Mouse (Mus musculus): ENCODE data around the gene Rtf1. TPM values are rescaled to one million over a fixed set of nuclear protein-coding genes. Genes with fewer than 3 reads are reported as not detected.
A peak's percentile ranks its signal among the peaks of the same experiment; 100 is the strongest.
"Not testable (repeated sequence)": the region's sequence is repeated elsewhere in the genome, so short reads cannot be mapped to it uniquely, and the experiment has no call there.

Rtf1 gene
- polyA plus RNA-seq (2012; rRNA removed), result 17.3 and 21.0 TPM in 2 replicates

GRCm38 (mm10) chr2:119674525-119675214 lies at the start of gene Rtf1:
TSS of gene Rtf1 (plus strand) at chr2:119675068.
- WGBS, result 1% methylated on average over 57 of the region's 58 CpGs
- Histone ChIP-seq H3K4me1 (replicated peaks; ENCODE audit: control insufficient read depth, insufficient read depth, low read length) (peaks cover 3% of the 10 kb centered on the region), H3K4me3 (ENCODE audit: control insufficient read depth, insufficient read depth, low read length) (peak within 1 kb of the TSS; percentile 75), H3K27ac (ENCODE audit: control insufficient read depth, insufficient read depth, low read length) (peak within 1 kb of the TSS; percentile 72), H3K27me3 (ENCODE audit: control insufficient read depth, insufficient read depth, low read length) (no peaks in the 10 kb centered on the region), H3K36me3 (ENCODE audit: control insufficient read depth, insufficient read depth, low read length) (no peaks in the 10 kb centered on the region; the same call in 1 of the 2 replicates)
- peak; percentile 96 for DNase-seq
- TF ChIP-seq POLR2A (IDR thresholded peaks at IDR 0.05; ENCODE audit: control insufficient read depth, extremely low read depth, insufficient read depth, low read length, poor library complexity), result peak; percentile 97
- TF ChIP-seq CTCF (IDR thresholded peaks at IDR 0.05; ENCODE audit: borderline replicate concordance, control insufficient read depth, extremely low read depth, insufficient read depth, low read length, poor library complexity), result no peak

- no peak for DNase-seq
- Histone ChIP-seq H3K27me3 (ENCODE audit: control insufficient read depth, insufficient read depth, low read length) (no peaks in the 10 kb centered on the region), H3K27ac (ENCODE audit: control insufficient read depth, insufficient read depth, low read length) (no peak overlapping the region), H3K4me1 (replicated peaks; ENCODE audit: control insufficient read depth, insufficient read depth, low read length) (no peaks in the 10 kb centered on the region), H3K4me3 (ENCODE audit: control insufficient read depth, insufficient read depth, low read length) (no peak overlapping the region), H3K36me3 (ENCODE audit: control insufficient read depth, insufficient read depth, low read length) (peaks cover 71% of the 10 kb centered on the region)
- no peak for TF ChIP-seq POLR2A (IDR thresholded peaks at IDR 0.05; ENCODE audit: control insufficient read depth, extremely low read depth, insufficient read depth, low read length, poor library complexity)
- TF ChIP-seq CTCF (IDR thresholded peaks at IDR 0.05; ENCODE audit: borderline replicate concordance, control insufficient read depth, extremely low read depth, insufficient read depth, low read length, poor library complexity), result no peak
- WGBS, result 97% methylated on average over 1 of the region's 1 CpGs
Observed at GRCm38 (mm10) chr2:119636781-119637180, 38.1 kb upstream of the Rtf1 start.

GRCm38 (mm10) chr2:119641214-119641912 lies 33.5 kb upstream of the Rtf1 start:
- DNase-seq, result no peak
- Histone ChIP-seq H3K27ac (ENCODE audit: control insufficient read depth, insufficient read depth, low read length) (no peak overlapping the region), H3K4me3 (ENCODE audit: control insufficient read depth, insufficient read depth, low read length) (no peak overlapping the region), H3K27me3 (ENCODE audit: control insufficient read depth, insufficient read depth, low read length) (no peaks in the 10 kb centered on the region), H3K36me3 (ENCODE audit: control insufficient read depth, insufficient read depth, low read length) (peaks cover 65% of the 10 kb centered on the region), H3K4me1 (replicated peaks; ENCODE audit: control insufficient read depth, insufficient read depth, low read length) (no peaks in the 10 kb centered on the region)
- no peak for TF ChIP-seq POLR2A (IDR thresholded peaks at IDR 0.05; ENCODE audit: control insufficient read depth, extremely low read depth, insufficient read depth, low read length, poor library complexity)
- TF ChIP-seq CTCF (IDR thresholded peaks at IDR 0.05; ENCODE audit: borderline replicate concordance, control insufficient read depth, extremely low read depth, insufficient read depth, low read length, poor library complexity), result no peak
- 87% methylated on average over 5 of the region's 5 CpGs for WGBS

- Histone ChIP-seq H3K27me3 (ENCODE audit: control insufficient read depth, insufficient read depth, low read length) (no peaks in the 10 kb centered on the region), H3K4me3 (ENCODE audit: control insufficient read depth, insufficient read depth, low read length) (no peak overlapping the region), H3K36me3 (ENCODE audit: control insufficient read depth, insufficient read depth, low read length) (peaks cover 83% of the 10 kb centered on the region), H3K4me1 (replicated peaks; ENCODE audit: control insufficient read depth, insufficient read depth, low read length) (no peaks in the 10 kb centered on the region), H3K27ac (ENCODE audit: control insufficient read depth, insufficient read depth, low read length) (no peak overlapping the region)
- no peak for TF ChIP-seq POLR2A (IDR thresholded peaks at IDR 0.05; ENCODE audit: control insufficient read depth, extremely low read depth, insufficient read depth, low read length, poor library complexity)
- WGBS, result 92% methylated on average over 5 of the region's 5 CpGs
- no peak for DNase-seq
Observed at GRCm38 (mm10) chr2:119644254-119644653, 30.6 kb upstream of the Rtf1 start.

- Histone ChIP-seq H3K36me3 (ENCODE audit: control insufficient read depth, insufficient read depth, low read length) (peaks cover 11% of the 10 kb centered on the region), H3K4me3 (ENCODE audit: control insufficient read depth, insufficient read depth, low read length) (peak within 1 kb of the TSS; percentile 79), H3K27me3 (ENCODE audit: control insufficient read depth, insufficient read depth, low read length) (no peaks in the 10 kb centered on the region), H3K27ac (ENCODE audit: control insufficient read depth, insufficient read depth, low read length) (peak within 1 kb of the TSS; percentile 43; the same call in 1 of the 2 replicates), H3K4me1 (replicated peaks; ENCODE audit: control insufficient read depth, insufficient read depth, low read length) (0 out of 2 replicates have a peak, but pooled peaks cover 2% of the 10 kb centered on the region)
- WGBS, result under 1% methylated on average over 44 of the region's 44 CpGs
- no peak for TF ChIP-seq CTCF (IDR thresholded peaks at IDR 0.05; ENCODE audit: borderline replicate concordance, control insufficient read depth, extremely low read depth, insufficient read depth, low read length, poor library complexity)
- 0 out of 2 replicates have a peak, but pooled peaks have one; percentile 26 for TF ChIP-seq POLR2A (IDR thresholded peaks at IDR 0.05; ENCODE audit: control insufficient read depth, extremely low read depth, insufficient read depth, low read length, poor library complexity)
- DNase-seq, result peak; percentile 81
Observed at GRCm38 (mm10) chr2:119662220-119663182, 12.4 kb upstream of the Rtf1 start, which contains the start of gene Ndufaf1. TSS of gene Ndufaf1 (minus strand) at chr2:119662827.

- not testable (repeated sequence) for H3K4me3 ChIP-seq (ENCODE audit: control insufficient read depth, insufficient read depth, low read length); H3K36me3 ChIP-seq (ENCODE audit: control insufficient read depth, insufficient read depth, low read length); H3K27ac ChIP-seq (ENCODE audit: control insufficient read depth, insufficient read depth, low read length); H3K27me3 ChIP-seq (ENCODE audit: control insufficient read depth, insufficient read depth, low read length); H3K4me1 ChIP-seq (replicated peaks; ENCODE audit: control insufficient read depth, insufficient read depth, low read length); DNase-seq
- 76% methylated on average over 22 of the region's 23 CpGs for WGBS
Observed at GRCm38 (mm10) chr2:119665744-119666143, 9.1 kb upstream of the Rtf1 start.
